Mouse (Mus musculus) neural tube, embryonic 11.5 days (tissue): ENCODE measurements at regions not wholly inside any gene's neighbourhood (a gene's known extent, or its start where the extent isn't known, plus 50 kb on each side); places are given as distances from the start of the nearest gene placed in this dataset.

Experiments used
- ATAC-seq: fragments of 200-750 bp; cut with Nextera tagmentation; 2 replicates; pipeline ENCODE4 v1.8.0; 2017; ENCODE audit warnings: moderate number of reproducible peaks, mild to moderate bottlenecking, moderate TSS enrichment, moderate library complexity; ENCODE audit not compliant: insufficient read depth, low FRiP score, low TSS enrichment
- DNase-seq: peaks from one replicate; pipeline ENCODE4 v3.0.0-alpha.2; 2015; ENCODE audit warnings: low spot score
- H3K27ac ChIP-seq: fragments of 300-500 bp; sonication (generic); 2 replicates; pipeline ENCODE4 v1.5.1; 2014; ENCODE audit warnings: low read depth, mild to moderate bottlenecking, low read length
- H3K27me3 ChIP-seq: fragments of 300-500 bp; sonication (generic); 2 replicates; pipeline ENCODE4 v1.6.1; 2014; ENCODE audit warnings: mild to moderate bottlenecking, low read length, mixed read lengths; ENCODE audit not compliant: control insufficient read depth, insufficient read depth
- H3K36me3 ChIP-seq: fragments of 300-500 bp; sonication (generic); 2 replicates; pipeline ENCODE4 v1.6.1; 2014; ENCODE audit warnings: mild to moderate bottlenecking, low read length, moderate library complexity, mixed read lengths; ENCODE audit not compliant: control insufficient read depth, insufficient read depth
- H3K4me1 ChIP-seq: fragments of 300-500 bp; sonication (generic); 2 replicates; pipeline ENCODE4 v1.6.1; 2014; ENCODE audit warnings: low read length, mixed read lengths; ENCODE audit not compliant: control insufficient read depth, insufficient read depth
- H3K4me2 ChIP-seq: fragments of 300-500 bp; sonication (generic); 2 replicates; pipeline ENCODE4 v1.6.1; 2014; ENCODE audit warnings: low read depth, mild to moderate bottlenecking, moderate library complexity
- H3K4me3 ChIP-seq: fragments of 300-500 bp; sonication (generic); 2 replicates; pipeline ENCODE4 v1.5.1; 2014; ENCODE audit warnings: low read depth, low read length
- H3K9ac ChIP-seq: fragments of 300-500 bp; sonication (generic); 2 replicates; pipeline ENCODE4 v1.6.1; 2014; ENCODE audit warnings: mild to moderate bottlenecking, low read length
- H3K9me3 ChIP-seq: fragments of 300-500 bp; sonication (generic); 2 replicates; pipeline ENCODE4 v1.6.1; 2016; ENCODE audit warnings: low read length; ENCODE audit not compliant: control insufficient read depth
- WGBS: fragments of 180-500 bp; shearing (Covaris S2); extraction: QIAGEN DNeasy Blood & Tissue Kit; methylation state at CpG from one replicate; pipeline ENCODE4 v1.1.7; 2014; 5-methylcytosine and 5-hydroxymethylcytosine counted together

GRCm38 (mm10) chr10:67484091-67484745 lies 51.1 kb upstream of the Egr2 start:
- Histone ChIP-seq H3K4me1 (no peaks in the 10 kb centered on the region), H3K36me3 (no peaks in the 10 kb centered on the region), H3K9me3 (no peaks in the 10 kb centered on the region), H3K4me3 (no peak overlapping the region), H3K27me3 (no peaks in the 10 kb centered on the region), H3K27ac (no peak overlapping the region), H3K9ac (no peak overlapping the region), H3K4me2 (no peak overlapping the region)
- ATAC-seq (no peak), DNase-seq (no peak)
- 90% methylated on average over 3 of the region's 3 CpGs for WGBS
